Mouse (Mus musculus) lung, postnatal 0 days (tissue): ENCODE measurements around the gene Cgnl1.

Experiments
- CTCF ChIP-seq: IDR thresholded peaks from 2 replicates; pipeline ENCODE4 v1.5.1; 2016; ENCODE audit warnings: antibody characterized with exemption, mild to moderate bottlenecking
- EP300 ChIP-seq: IDR thresholded peaks from 2 replicates; pipeline ENCODE4 v1.6.1; 2016; ENCODE audit warnings: antibody characterized with exemption, mild to moderate bottlenecking, control low read depth

DNA sequence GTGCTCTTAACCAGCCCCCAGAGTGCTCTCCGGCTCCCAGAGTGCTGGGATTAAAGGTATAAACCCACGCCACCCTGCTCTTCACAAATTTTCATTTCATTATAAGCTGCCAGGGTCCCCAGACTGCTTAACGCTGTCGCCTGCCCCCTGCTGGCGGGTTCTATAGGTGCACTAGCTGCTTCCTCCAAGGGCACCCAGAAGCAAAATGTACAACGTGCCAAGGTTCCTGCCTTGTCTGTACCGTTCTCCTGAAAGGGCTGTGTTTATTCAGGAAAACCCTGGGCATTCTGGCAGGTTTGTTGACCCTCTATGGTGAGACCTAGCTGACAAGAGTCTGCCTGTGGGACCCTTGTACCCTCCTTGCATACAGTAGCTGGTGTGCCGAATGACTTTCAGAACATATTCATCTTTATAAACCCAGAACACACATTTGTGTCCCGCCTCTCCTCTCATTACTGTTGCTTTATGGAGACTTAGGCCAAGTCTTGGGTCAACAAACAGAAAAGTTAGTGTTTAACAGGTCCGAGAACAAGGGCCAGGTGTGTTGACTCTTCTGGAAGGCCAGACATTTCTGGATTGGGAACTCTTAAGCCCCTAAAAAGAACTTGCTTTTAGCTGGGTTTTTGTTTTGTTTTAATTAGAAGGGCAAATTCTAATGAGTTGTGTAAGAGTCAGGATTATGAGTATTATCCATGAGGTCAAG, 146.5 kb downstream of the Cgnl1 start:
- peak; percentile 80 for TF ChIP-seq CTCF
- TF ChIP-seq EP300: no peak; the same call in 1 of the 2 replicates
